Mouse (Mus musculus) retina, postnatal 1 day (tissue): ENCODE data around the gene Alox12.
A peak's percentile ranks its signal among the peaks of the same experiment; 100 is the strongest.

Source experiments
- DNase-seq: peaks from one replicate; pipeline ENCODE4 v3.0.0-alpha.2; 2012

Alox12 gene

GRCm38 (mm10) chr11:70238591-70239440 is 16.3 kb downstream of the Alox12 start:
- peak; percentile 18 for DNase-seq

DNA sequence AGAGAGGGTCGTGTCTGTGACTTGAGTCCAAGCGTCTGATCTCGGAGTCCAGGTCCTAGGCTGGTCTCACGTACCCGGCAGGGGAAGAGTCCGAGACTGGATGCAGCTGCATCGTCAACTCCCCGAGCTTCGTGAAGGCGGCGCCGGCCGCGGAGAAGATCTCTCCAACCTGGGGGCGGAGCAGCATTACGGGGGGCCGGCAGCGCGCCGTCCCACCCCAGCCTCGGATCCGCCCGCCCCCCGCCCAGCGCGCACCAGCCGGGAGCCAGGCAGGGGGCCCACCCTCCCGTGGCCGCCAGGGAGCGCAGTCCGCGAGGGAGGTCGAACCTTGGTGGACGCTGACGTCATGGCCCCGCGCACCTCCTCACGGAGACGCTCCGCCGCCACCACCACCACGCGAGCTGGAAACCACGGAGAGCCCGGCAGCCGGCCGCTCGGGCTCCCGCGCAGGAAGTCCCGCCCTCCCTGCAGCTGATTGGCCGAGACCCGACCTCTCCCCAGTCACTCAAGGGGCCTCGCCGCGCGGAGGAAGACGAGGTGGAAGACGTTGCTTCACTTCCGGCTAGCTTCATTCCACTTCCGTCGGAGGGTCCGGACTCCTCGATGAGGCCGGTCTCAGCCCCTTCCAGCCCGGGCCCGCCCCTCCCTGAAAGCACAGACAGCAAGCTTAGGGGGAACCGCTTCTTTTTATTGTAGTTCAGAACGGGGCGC is 17.5 kb downstream of the Alox12 start, which contains the start of gene 0610010K14Rik:
TSS of gene 0610010K14Rik (minus strand) at position 458 of the 711 bp plus-strand sequence.
- peak; percentile 99 for DNase-seq

DNA sequence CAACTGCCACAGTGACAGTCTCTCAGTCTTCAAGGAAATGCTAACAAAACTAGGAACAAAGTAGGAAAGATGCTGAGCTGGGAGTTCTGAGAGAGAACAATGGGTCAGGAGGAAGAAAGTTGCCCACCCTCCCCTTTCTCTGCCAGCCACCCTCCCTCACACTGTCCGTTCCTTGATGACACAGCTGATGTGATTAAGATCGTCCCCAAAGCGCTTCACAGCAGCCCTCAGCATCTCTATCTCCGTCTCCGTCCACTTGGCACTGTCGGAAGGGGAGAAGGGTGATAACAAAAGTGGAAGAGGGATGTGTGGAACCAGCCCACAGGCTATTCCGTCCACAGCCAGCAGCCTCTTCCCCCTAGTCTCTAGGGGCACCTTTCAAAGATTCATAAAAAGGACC is 18.4 kb downstream of the Alox12 start:
- DNase-seq: no peak

- no peak for DNase-seq
Measured at GRCm38 (mm10) chr11:70235254-70235900, 19.8 kb downstream of the Alox12 start.

DNA sequence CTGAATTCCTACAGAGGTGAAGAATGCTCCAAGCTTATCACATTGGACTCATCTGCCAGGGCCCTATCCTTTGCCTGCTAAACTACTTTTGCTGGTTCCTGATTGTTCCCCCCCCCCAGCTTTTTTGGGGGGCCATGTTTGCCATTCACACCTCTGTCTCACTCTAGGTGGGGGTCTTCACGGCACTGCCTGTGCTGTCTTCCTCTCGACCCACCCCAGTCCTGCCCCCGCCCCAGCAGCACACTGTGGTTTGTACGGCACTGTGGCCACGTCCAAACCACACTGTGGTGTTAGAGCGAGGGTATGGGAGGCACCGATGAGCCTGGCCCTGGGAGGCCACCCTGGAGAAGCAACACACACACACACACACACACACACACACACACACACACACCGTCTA is 20.7 kb downstream of the Alox12 start:
- no peak for DNase-seq

DNA sequence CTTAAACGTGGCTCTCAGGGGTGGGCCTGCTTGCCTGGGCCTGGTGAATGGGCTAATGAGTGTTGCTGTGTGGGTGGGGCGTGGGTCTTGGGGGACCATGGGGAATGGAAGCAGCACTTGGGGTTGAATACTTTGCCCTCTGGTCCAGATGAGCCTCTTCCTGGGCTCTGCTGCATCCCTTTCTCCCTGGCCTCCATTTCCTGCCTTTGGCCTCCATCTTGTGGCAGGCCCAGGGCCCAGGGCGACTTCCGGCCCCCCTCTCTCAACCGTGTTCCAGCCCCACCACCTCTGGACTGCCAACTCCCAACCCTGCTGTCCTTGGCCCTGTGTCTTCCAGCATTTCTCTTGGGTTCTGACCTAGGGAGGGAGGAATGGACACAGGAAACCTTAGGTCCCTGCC is 21.1 kb downstream of the Alox12 start:
- DNase-seq: no peak

DNA sequence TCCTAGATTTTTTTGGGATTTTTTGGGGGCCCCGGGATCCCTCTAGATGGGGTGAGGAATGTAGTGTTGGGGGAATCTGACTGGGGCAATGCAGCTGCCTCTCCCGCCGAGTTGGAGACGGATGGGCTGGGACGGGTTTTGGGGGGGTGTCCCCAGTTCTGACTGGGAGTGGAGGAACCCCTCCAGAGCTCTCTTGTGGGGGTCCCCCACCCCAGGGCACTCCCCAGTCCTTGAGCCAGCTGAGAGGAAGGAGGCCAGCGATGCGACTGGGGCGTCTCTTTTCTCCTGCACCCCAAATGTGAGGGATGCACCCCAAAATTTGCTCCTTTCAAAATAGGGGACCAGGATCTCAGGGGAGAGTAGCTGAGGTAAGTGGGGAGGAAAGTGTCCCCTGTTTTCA is 22.1 kb downstream of the Alox12 start:
- DNase-seq: no peak

DNA sequence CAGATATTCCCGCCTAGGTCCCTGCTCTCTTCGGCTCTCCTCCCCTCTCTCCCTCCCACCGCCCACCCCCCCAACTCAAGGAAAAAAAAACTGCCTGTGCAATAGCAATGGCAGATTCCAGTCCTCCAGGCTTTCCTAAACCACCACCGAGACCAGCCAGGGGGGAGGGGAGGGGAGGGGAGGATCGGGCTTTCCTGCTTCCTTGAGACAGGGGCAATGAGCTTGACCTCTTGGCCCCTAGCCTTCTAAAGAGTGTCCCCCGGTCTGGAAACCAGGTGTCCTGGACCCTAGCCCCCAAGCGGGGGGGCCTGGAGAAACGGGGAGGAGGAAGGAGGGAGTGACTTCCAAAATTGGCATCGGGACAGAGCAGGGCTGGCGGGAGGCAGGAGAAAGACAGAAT is 22.6 kb downstream of the Alox12 start:
- peak; percentile 89 for DNase-seq

DNA sequence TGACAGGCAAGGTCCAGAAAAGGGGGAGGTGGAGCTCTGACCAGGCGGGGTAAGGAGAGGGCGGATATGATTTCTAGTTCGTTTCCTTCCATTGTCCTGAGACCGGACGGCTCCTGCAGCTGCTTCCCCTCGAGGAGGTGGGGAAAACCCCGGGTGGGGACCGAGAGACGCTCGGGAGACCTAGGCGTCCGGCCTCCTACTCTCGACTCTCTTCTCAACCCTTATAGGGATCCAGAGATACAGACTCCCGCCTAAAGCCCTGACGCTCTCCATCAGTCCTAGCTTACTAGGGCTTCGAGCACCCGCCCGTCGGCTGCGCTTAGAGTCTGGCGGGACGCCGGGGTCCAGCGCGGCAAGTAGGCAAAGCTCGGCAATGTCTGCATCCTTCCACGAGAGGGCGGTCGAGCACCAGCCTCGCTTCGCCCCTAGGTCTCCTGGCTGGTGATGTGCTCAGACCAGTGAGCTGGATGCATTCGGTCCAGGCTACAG is 24.9 kb downstream of the Alox12 start:
- peak; percentile 90 for DNase-seq

DNA sequence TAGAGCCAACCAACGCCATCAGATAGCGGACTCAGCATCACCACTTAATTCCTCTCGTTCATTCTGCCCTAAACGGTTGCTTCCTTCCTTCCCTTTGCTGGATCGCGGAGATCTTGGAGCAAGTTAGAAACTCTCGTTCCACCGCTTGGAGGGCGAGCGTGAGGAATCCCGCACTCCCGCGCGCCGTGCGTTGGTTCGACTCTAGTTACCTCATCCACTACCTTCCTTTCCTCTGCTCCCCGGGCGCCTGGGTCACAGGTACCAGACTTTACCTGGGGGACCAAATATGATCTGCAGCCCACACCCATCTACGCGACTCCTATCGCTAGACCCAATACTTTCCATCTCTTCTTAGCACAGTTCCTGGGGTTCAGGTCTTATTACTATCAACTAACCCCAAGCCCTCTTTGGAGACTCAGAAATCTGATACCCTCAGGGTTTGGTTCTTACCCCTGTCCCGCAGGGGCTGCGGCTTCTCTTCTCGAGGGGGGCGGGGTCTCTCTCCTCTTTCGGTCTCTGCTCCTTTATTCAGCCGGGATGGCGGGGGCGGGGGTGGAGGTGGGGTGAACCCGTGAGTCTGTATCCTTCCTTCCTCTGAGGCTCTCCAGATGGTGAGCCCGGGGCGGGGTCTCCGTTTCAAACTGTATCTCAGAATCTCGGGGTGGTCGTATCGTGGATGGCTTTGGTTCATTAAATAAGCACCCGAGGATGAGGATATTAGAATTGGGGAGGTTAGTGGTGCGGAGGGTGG is 25.7 kb downstream of the Alox12 start, which contains the start of gene Bcl6b:
TSS of gene Bcl6b (minus strand) at position 539 of the 751 bp plus-strand sequence.
- no peak for DNase-seq

GRCm38 (mm10) chr11:70228828-70229227 is 26.3 kb downstream of the Alox12 start:
- DNase-seq: peak; percentile 87

DNA sequence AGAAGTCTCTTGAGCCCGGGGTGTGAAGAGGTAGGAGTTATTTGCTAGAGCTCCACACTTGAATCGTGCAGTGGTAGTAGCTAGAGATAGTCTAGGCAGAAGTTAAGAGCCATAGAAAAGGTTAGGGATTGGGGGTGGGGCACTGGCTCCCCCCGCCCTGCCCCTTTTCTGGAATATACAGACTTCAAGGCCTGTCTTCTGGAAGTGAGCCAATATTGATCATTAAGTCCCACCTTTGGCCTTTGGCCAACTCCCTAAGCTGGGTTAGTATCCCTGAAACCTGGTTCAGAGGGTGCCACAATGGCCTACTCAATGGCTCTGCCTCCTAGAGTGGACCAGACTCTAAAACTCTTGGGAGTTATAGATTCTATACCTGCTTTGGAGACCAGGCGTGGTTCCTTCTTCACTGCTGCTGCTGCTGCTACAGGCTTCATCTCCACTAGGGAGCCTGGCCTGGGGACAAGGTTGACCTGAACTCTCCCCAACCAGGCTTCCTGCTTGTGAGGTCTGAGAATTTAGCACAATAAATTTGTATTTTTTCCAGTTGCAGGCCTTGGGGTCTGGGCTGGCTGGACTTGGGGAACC is 27.4 kb downstream of the Alox12 start:
- no peak for DNase-seq

DNA sequence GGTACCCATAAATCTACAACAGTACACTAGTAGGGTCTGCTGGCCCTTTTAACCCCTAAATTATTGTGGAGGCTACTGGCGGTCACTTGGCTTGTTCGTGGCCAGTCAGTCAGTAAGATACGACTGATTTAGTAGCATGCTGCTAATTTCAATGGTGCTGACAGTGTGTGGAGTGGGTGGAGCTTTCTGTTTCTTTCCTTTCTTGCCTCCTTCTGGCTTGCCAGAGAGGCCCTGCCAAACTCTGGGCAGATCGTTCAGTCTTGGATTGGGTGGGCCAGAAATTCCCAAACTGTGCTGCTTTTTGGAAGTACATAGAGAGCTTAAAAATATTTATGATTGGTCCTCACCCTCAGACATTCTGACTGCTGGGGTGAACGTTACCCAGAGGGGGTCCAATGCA is 28.0 kb downstream of the Alox12 start:
- DNase-seq: no peak

DNA sequence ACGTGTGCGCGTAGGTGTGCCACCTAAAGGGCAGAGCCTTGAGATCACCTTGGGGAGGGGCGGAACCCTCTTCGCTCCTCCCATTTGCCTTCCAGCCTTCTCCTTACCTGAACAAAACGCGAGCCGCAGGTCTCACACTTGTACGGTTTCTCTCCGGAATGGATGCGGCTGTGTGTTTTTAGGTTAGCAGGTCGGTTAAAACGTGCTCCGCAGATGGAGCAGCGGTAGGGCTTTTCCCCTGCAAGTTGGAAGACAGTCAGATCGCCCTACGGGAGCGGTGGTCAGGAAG is 28.6 kb downstream of the Alox12 start:
- peak; percentile 12 for DNase-seq

DNA sequence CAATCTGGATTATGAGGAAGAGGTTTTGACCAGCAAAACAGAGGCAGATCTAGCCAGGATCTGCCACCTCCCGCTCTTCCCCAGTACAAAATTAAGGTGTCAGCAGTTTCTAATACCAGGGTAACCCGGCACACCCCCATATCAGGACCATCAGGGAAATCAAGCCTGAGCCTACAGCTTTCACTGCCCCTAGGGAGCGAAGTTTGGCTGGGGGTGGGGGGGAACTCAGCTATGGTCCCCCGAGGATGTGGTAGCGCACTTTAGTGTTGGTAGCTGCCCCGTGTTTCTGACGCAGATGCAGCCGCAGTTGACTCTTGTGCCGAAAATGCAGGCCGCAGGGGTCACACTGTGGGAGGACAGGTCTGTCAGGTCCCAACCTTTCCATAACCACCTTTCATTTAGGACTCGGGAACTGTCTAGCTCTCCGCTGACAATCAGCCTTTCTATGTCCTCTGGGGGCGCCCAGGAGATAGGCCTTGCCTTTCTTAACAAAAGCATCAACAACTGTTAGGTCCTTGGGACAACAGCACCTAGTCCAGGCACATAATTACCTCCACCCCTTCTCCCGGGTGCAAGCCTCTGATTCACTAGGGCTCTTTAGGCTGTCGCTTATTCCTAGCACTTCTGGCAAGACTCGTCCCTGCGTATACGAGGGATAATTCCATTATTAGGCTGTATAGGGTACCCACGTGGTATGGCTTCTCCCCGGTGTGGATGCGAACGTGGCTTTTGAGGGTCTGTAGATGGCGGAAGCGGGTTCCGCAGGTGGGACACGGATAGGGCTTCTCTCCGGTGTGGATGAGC is 29.2 kb downstream of the Alox12 start:
- DNase-seq: peak; percentile 23

DNA sequence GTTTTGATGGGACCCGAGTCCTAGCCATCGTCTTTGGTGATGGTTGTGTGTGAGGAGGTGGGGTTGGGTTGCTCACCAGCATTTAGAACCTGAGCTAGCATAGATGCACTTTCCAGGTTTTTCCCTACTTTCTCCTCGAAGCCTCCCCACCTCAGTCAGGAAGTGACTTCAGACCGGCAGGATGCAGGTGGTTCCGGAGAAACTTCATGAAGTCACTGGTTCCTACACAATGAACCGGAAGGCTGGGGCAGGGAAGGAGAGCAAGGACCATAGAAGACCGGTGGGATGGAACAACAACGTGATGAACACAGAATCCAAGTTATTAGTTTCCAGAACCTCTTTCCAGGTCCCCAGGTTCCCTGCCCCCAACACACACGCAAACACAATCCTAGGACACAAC is 31.4 kb downstream of the Alox12 start:
- no peak for DNase-seq

DNA sequence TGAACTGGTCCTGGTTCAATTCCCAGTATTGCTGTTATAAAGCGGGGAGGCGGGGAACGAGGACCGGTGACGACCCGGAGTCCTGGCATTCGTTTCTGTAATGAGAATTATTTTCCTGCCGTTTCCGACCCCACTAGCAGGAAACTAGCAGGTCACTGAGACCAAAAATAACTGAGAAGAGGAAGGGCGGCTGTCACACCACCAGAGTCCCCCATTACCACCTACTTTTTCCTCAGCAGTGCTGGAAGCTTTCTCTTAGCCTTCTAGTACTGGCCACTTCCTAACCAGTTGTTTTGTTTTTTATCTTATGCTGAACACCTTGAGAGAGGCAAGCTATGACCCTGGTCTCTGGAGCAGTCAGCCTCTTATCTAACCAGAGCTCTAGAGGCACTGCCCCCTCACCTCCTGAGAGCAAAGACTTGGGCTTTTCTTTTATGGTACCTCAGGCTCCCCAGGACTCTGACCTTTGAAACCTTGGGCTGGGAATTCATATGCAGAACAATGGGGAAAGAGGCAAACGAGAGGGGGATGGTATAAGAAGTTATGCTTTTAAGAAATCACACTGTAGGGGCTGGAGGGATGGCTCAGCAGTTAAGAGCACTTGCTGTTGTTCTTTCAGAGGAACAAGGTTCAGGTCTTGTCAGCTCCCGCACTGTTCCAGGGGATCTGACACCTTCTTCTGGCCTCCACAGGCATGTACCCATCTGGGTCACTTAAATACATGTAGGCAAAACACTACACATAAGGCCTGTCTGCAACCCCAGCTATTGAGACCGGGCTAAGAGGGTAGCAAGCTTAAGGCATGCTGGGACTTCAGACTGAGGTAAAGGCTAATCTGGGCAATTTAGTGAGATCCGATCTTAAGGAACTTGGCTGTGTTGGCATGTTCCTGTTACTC is 33.3 kb downstream of the Alox12 start:
- DNase-seq: no peak

DNA sequence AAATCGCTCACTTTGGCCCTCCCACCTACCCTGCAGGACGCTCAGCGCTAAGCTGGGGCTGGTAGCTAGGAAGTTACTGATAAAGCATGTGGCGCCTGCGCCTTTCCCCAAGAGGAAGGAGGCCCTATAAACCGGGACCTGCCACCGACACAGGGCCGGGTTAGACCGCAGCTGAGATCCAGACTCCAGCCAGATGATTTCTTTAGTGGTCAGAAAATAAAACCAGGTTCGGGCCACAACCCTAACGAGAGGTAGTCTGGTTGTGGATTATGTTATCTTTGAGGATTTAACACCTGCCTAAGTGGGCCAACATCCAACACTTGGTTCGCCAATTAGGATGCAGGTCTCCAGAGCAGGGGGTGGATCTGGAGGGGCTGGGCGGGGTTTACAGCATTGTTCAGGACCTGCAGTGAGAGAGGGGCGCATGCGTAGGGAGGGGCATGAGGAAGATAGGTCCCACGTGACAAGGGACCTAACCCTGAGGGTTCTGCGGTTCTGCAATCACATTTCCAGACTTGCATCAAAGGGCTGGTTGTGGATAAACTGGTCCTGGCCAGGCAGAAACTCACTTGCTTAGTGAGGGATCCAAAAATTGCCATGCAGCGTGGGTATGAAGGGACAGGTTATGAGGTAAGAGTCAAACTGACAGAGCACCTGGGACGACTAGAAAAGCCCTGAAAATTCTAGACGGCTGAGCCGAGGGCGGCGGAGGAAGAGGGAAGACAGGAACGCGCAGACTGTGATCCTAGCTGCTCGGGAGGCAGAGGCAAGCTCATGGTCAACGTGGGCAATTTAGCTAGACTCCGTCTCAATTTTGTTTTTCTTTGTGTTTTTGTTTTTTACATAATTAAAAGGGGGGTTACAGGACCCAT is 34.2 kb downstream of the Alox12 start, which contains the start of gene Slc16a13:
TSS of gene Slc16a13 (minus strand) at position 334 of the 872 bp plus-strand sequence.
- DNase-seq: peak; percentile 98

GRCm38 (mm10) chr11:70220323-70220722 is 34.8 kb downstream of the Alox12 start:
- no peak for DNase-seq
